ENCODE assay signal across 15 mouse cellular contexts in the genomic region with DNA sequence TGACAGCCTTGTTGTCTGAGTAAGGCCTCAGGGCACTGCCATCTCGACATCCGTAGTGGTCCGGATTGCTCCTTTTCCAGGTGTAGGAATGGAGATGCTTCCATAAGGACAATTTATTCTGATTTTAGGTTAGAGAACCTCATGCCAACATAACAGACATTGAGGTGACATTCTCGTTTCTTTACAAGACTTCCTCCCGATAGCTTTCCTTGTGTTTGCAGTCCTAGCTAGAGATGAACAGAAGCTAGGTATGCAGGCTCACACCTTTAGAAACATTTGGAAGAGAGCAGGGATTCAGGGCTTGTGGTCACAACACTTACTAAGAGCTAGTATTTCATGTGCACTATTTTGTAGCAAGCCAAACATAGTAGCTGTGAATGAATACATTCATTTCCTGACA. TPM values are rescaled to one million over a fixed set of nuclear protein-coding genes. Genes with fewer than 3 reads are reported as not detected.
DNase-seq lines count a peak whose midpoint lies in the region; ATAC-seq and TF ChIP-seq lines count a peak whose summit lies in the region.
"Had no signal": no experiment of that assay in that cellular context is flagged by ENCODE, and none has a peak within 500 bp of the region (broad histone marks: within the 10 kb centered on the region; RNA-seq: fewer than 3 reads in every experiment).

No protein-coding gene starts in this region.

- TF ChIP-seq POLR2A in thymus, adult 2 months (IDR thresholded peaks at IDR 0.05; ENCODE audit: control insufficient read depth, extremely low read depth, insufficient read depth, low read length, poor library complexity): no peak

- peak; percentile 0 for DNase-seq in thymus, adult 2 months
- no peak for DNase-seq in thymus, postnatal 4 days
- no peak for DNase-seq in yolk sac, embryonic 10.5 days (ENCODE audit: low spot score)
- DNase-seq: adrenal gland, postnatal 36 days; cerebellum, adult 18-20 months; heart, postnatal 14 days; left cerebral cortex, postnatal 4 days; right cerebral cortex, adult 18-20 months had no signal

- H3K4me3 ChIP-seq in forebrain, embryonic 12.5 days (replicated peaks): no peak overlapping the region
- H3K4me3 ChIP-seq in forebrain, embryonic 15.5 days: no peak overlapping the region
- no peak overlapping the region for H3K4me3 ChIP-seq in thymus, adult 2 months (ENCODE audit: control insufficient read depth, insufficient read depth, low read length)
- H3K4me3 ChIP-seq in embryonic facial prominence, embryonic 13.5 days: no peak overlapping the region
- H3K4me3 ChIP-seq: neural tube, embryonic 13.5 days had no signal

- WGBS in forebrain, embryonic 12.5 days: 88% methylated on average over 5 of the region's 5 CpGs
- WGBS in forebrain, embryonic 15.5 days: 86% methylated on average over 5 of the region's 5 CpGs
- 93% methylated on average over 5 of the region's 5 CpGs for WGBS in thymus, adult 2 months
- WGBS in embryonic facial prominence, embryonic 13.5 days: 70% methylated on average over 5 of the region's 5 CpGs

- no peaks in the 10 kb centered on the region for H3K27me3 ChIP-seq in forebrain, embryonic 12.5 days
- no peaks in the 10 kb centered on the region for H3K27me3 ChIP-seq in forebrain, embryonic 15.5 days
- H3K27me3 ChIP-seq in thymus, adult 2 months (ENCODE audit: control insufficient read depth, insufficient read depth, low read length): no peaks in the 10 kb centered on the region
- H3K27me3 ChIP-seq in embryonic facial prominence, embryonic 13.5 days: no peaks in the 10 kb centered on the region
- H3K27me3 ChIP-seq: neural tube, embryonic 13.5 days had no signal

- ATAC-seq in forebrain, embryonic 12.5 days (ENCODE audit: low FRiP score): no peak
- ATAC-seq in forebrain, embryonic 15.5 days (replicated peaks): no peak
- ATAC-seq in embryonic facial prominence, embryonic 13.5 days (ENCODE audit: insufficient number of reproducible peaks, insufficient read depth, low FRiP score, low TSS enrichment, low read depth): no peak
- ATAC-seq in megakaryocyte, adult 5-6 weeks (ENCODE audit: poor library complexity, severe bottlenecking): no peak
- ATAC-seq: inflammation-experienced regulatory T-cells, adult 6 months had no signal

- H3K36me3 ChIP-seq in forebrain, embryonic 12.5 days (replicated peaks): no peaks in the 10 kb centered on the region
- H3K36me3 ChIP-seq in forebrain, embryonic 15.5 days: no peaks in the 10 kb centered on the region
- H3K36me3 ChIP-seq in thymus, adult 2 months (ENCODE audit: control insufficient read depth, insufficient read depth, low read length): no peaks in the 10 kb centered on the region
- no peaks in the 10 kb centered on the region for H3K36me3 ChIP-seq in embryonic facial prominence, embryonic 13.5 days
- H3K36me3 ChIP-seq: neural tube, embryonic 13.5 days had no signal

- no peak overlapping the region for H3K4me2 ChIP-seq in forebrain, embryonic 12.5 days
- no peak overlapping the region for H3K4me2 ChIP-seq in forebrain, embryonic 15.5 days (replicated peaks)
- no peak overlapping the region; the same call in 1 of the 2 replicates for H3K4me2 ChIP-seq in embryonic facial prominence, embryonic 13.5 days
- H3K4me2 ChIP-seq: neural tube, embryonic 13.5 days had no signal

- H3K4me1 ChIP-seq in forebrain, embryonic 12.5 days: peaks cover 34% of the 10 kb centered on the region
- peaks cover 41% of the 10 kb centered on the region for H3K4me1 ChIP-seq in forebrain, embryonic 15.5 days
- peaks cover 4% of the 10 kb centered on the region for H3K4me1 ChIP-seq in thymus, adult 2 months (replicated peaks; ENCODE audit: control insufficient read depth, insufficient read depth, low read length)
- peaks cover 23% of the 10 kb centered on the region for H3K4me1 ChIP-seq in embryonic facial prominence, embryonic 13.5 days

- H3K9ac ChIP-seq in forebrain, embryonic 12.5 days: no peak overlapping the region
- no peak overlapping the region for H3K9ac ChIP-seq in forebrain, embryonic 15.5 days (replicated peaks)
- no peak overlapping the region for H3K9ac ChIP-seq in embryonic facial prominence, embryonic 13.5 days

- no peaks in the 10 kb centered on the region for H3K9me3 ChIP-seq in forebrain, embryonic 12.5 days
- H3K9me3 ChIP-seq in forebrain, embryonic 15.5 days: no peaks in the 10 kb centered on the region
- H3K9me3 ChIP-seq in embryonic facial prominence, embryonic 13.5 days: no peaks in the 10 kb centered on the region
- H3K9me3 ChIP-seq: neural tube, embryonic 13.5 days had no signal

- 0 out of 2 replicates have a peak overlapping the region, but pooled peaks have one; percentile 53 for H3K27ac ChIP-seq in forebrain, embryonic 12.5 days
- no peak overlapping the region for H3K27ac ChIP-seq in forebrain, embryonic 15.5 days (replicated peaks)
- H3K27ac ChIP-seq in thymus, adult 2 months (ENCODE audit: control insufficient read depth, insufficient read depth, low read length): no peak overlapping the region
- peak overlapping the region; percentile 22; the same call in 1 of the 2 replicates for H3K27ac ChIP-seq in embryonic facial prominence, embryonic 13.5 days
- H3K27ac ChIP-seq: neural tube, embryonic 13.5 days had no signal

- TF ChIP-seq CTCF in thymus, adult 2 months (IDR thresholded peaks at IDR 0.05; ENCODE audit: borderline replicate concordance, control insufficient read depth, extremely low read depth, insufficient read depth, low read length, poor library complexity): no peak

RNA-seq across cellular contexts. Expression of a gene that starts 2.2 kb away (rescaled TPM):
- 11.1 and 13.8 TPM in 2 replicates for polyA plus RNA-seq in forebrain, embryonic 12.5 days (2016; fragmentation: Nextera tagmentation; extraction: Ambion mirVana)
- 3.9 and 4.1 TPM in 2 replicates for polyA plus RNA-seq in forebrain, embryonic 15.5 days (2015; fragmentation: Nextera tagmentation; extraction: Ambion mirVana)
- 377 and 602 TPM in 2 replicates for polyA plus RNA-seq in thymus, adult 2 months (2012; rRNA removed)
- polyA plus RNA-seq in embryonic facial prominence, embryonic 13.5 days (2015; fragmentation: Nextera tagmentation; extraction: Ambion mirVana): 11.3 and 14.4 TPM in 2 replicates
- 115 and 119 TPM in 2 replicates for total RNA-seq in megakaryocyte, adult 5-6 weeks (2015)
- total RNA-seq in megakaryocyte, adult 5-6 weeks (2017): 508 and 593 TPM in 2 replicates
- polyA plus RNA-seq: midbrain, postnatal 0 days had no signal

RNA-seq across cellular contexts. Expression of a gene that starts 3.3 kb away (rescaled TPM):
- polyA plus RNA-seq in forebrain, embryonic 12.5 days (2016; fragmentation: Nextera tagmentation; extraction: Ambion mirVana): 2.2 and 3.5 TPM in 2 replicates
- polyA plus RNA-seq in forebrain, embryonic 15.5 days (2015; fragmentation: Nextera tagmentation; extraction: Ambion mirVana): 1.8 and 2.0 TPM in 2 replicates
- polyA plus RNA-seq in thymus, adult 2 months (2012; rRNA removed): 160 and 224 TPM in 2 replicates
- 3.5 and 4.2 TPM in 2 replicates for polyA plus RNA-seq in embryonic facial prominence, embryonic 13.5 days (2015; fragmentation: Nextera tagmentation; extraction: Ambion mirVana)
- total RNA-seq in megakaryocyte, adult 5-6 weeks (2015): 264 and 296 TPM in 2 replicates
- 5,681 and 7,839 TPM in 2 replicates for total RNA-seq in megakaryocyte, adult 5-6 weeks (2017)
- polyA plus RNA-seq: midbrain, postnatal 0 days; neural tube, embryonic 13.5 days had no signal

RNA-seq across cellular contexts. Expression of a gene that starts 4.6 kb away (rescaled TPM):
- polyA plus RNA-seq in forebrain, embryonic 12.5 days (2016; fragmentation: Nextera tagmentation; extraction: Ambion mirVana): 15.2 and 15.9 TPM in 2 replicates
- 22.8 and 24.6 TPM in 2 replicates for polyA plus RNA-seq in forebrain, embryonic 15.5 days (2015; fragmentation: Nextera tagmentation; extraction: Ambion mirVana)
- 40.9 and 48.1 TPM in 2 replicates for polyA plus RNA-seq in thymus, adult 2 months (2012; rRNA removed)
- 25.0 and 28.9 TPM in 2 replicates for polyA plus RNA-seq in embryonic facial prominence, embryonic 13.5 days (2015; fragmentation: Nextera tagmentation; extraction: Ambion mirVana)
- 179 and 186 TPM in 2 replicates for total RNA-seq in megakaryocyte, adult 5-6 weeks (2015)
- 1,288 and 1,327 TPM in 2 replicates for total RNA-seq in megakaryocyte, adult 5-6 weeks (2017)

RNA-seq across cellular contexts. Expression of a gene that starts 7.7 kb away (rescaled TPM):
- 59.9 and 73.2 TPM in 2 replicates for polyA plus RNA-seq in forebrain, embryonic 12.5 days (2016; fragmentation: Nextera tagmentation; extraction: Ambion mirVana)
- polyA plus RNA-seq in forebrain, embryonic 15.5 days (2015; fragmentation: Nextera tagmentation; extraction: Ambion mirVana): 26.0 and 31.2 TPM in 2 replicates
- 258 and 455 TPM in 2 replicates for polyA plus RNA-seq in thymus, adult 2 months (2012; rRNA removed)
- 53.1 and 58.6 TPM in 2 replicates for polyA plus RNA-seq in embryonic facial prominence, embryonic 13.5 days (2015; fragmentation: Nextera tagmentation; extraction: Ambion mirVana)
- 64.3 and 114 TPM in 2 replicates for total RNA-seq in megakaryocyte, adult 5-6 weeks (2015)
- 3,821 and 4,666 TPM in 2 replicates for total RNA-seq in megakaryocyte, adult 5-6 weeks (2017)

RNA-seq across cellular contexts. Expression of a gene that starts 8.9 kb away (rescaled TPM):
- polyA plus RNA-seq in forebrain, embryonic 12.5 days (2016; fragmentation: Nextera tagmentation; extraction: Ambion mirVana): 14.0 and 15.8 TPM in 2 replicates
- 7.9 and 11.7 TPM in 2 replicates for polyA plus RNA-seq in forebrain, embryonic 15.5 days (2015; fragmentation: Nextera tagmentation; extraction: Ambion mirVana)
- 529 and 561 TPM in 2 replicates for polyA plus RNA-seq in thymus, adult 2 months (2012; rRNA removed)
- polyA plus RNA-seq in embryonic facial prominence, embryonic 13.5 days (2015; fragmentation: Nextera tagmentation; extraction: Ambion mirVana): 15.6 and 18.1 TPM in 2 replicates
- total RNA-seq in megakaryocyte, adult 5-6 weeks (2015): 495 and 572 TPM in 2 replicates
- 546 and 613 TPM in 2 replicates for total RNA-seq in megakaryocyte, adult 5-6 weeks (2017)

Comparison
In these comparisons a context has a peak if more than half of its experiments do, and no peak if none do; other contexts are left out.
1. H3K27ac ChIP-seq: peak in forebrain, embryonic 12.5 days (single experiment) and embryonic facial prominence, embryonic 13.5 days (single experiment); none in forebrain, embryonic 15.5 days (single experiment) and thymus, adult 2 months (single experiment).
2. RNA of a gene that starts 2.2 kb away (polyA plus RNA-seq): 377 to 602 TPM in thymus, adult 2 months; 11.3 to 14.4 TPM in embryonic facial prominence, embryonic 13.5 days, 11.1 to 13.8 TPM in forebrain, embryonic 12.5 days and 3.9 to 4.1 TPM in forebrain, embryonic 15.5 days; every median in the first group is over 10 times any median in the second.
3. RNA of a gene that starts 3.3 kb away (polyA plus RNA-seq): 160 to 224 TPM in thymus, adult 2 months; 3.5 to 4.2 TPM in embryonic facial prominence, embryonic 13.5 days, 2.2 to 3.5 TPM in forebrain, embryonic 12.5 days and 1.8 to 2.0 TPM in forebrain, embryonic 15.5 days; every median in the first group is over 10 times any median in the second.